Mouse (Mus musculus) telencephalon, adult 2 months (tissue): ENCODE results near the gene Ercc5.

Source experiments
- DNase-seq: peaks from one replicate; pipeline ENCODE4 v3.0.0-alpha.2; 2011; ENCODE audit warnings: low read depth, low spot score

The Ercc5 gene

GRCm38 (mm10) chr1:44173903-44174302 is 26.4 kb downstream of the Ercc5 start:
- no peak for DNase-seq

GRCm38 (mm10) chr1:44178086-44178485 is 30.5 kb downstream of the Ercc5 start:
- DNase-seq, result no peak

GRCm38 (mm10) chr1:44186396-44186795 is 38.9 kb downstream of the Ercc5 start:
- no peak for DNase-seq

GRCm38 (mm10) chr1:44198273-44199171 is 51.0 kb downstream of the Ercc5 start:
- peak; percentile 59 for DNase-seq

- no peak for DNase-seq
These were observed 55.3 kb downstream of the Ercc5 start for GRCm38 (mm10) chr1:44202876-44203275.

GRCm38 (mm10) chr1:44214443-44214842 is 66.9 kb downstream of the Ercc5 start:
- no peak for DNase-seq

GRCm38 (mm10) chr1:44216352-44217116 is 69.0 kb downstream of the Ercc5 start:
- no peak for DNase-seq

GRCm38 (mm10) chr1:44217118-44217517 is 69.6 kb downstream of the Ercc5 start:
- peak; percentile 55 for DNase-seq

GRCm38 (mm10) chr1:44218876-44219275 is 71.3 kb downstream of the Ercc5 start, which contains the start of gene Mettl21e:
TSS of gene Mettl21e (minus strand) at chr1:44218961.
- peak; percentile 41 for DNase-seq

- DNase-seq, result no peak
These were observed 81.5 kb downstream of the Ercc5 start for GRCm38 (mm10) chr1:44229044-44229443.
